Mouse (Mus musculus): Measurements from ENCODE around the gene Ctdspl. TPM values are rescaled to one million over a fixed set of nuclear protein-coding genes. Genes with fewer than 3 reads are reported as not detected.

Gene Ctdspl
- total RNA-seq, 2 experiments from 2014 or later = 31.9 to 38.7 TPM

DNA sequence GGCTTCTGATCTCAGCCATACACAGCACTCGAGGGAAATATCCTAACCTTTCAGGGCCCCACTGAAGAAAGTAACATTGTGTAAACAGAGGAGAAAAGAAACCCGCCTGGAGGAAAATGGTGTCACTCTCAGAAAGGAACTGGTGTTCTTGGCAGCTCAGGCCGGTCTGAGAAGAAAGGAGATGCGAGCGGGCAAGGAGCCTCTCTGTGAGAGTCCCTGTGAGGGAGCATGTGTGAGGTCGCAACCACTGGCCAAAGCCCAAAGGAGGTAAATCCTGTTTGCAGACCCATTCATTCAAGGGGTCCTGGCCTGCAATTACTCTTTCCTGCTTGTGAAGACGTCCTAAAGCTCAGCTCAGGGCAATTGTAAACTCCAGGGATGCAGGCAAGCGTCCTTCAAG is 11.7 kb upstream of the Ctdspl start:
- DNase-seq (ENCODE audit: low spot score in 2 of 2) = no peak

GRCm38 (mm10) chr9:118915290-118915689 is 11.0 kb upstream of the Ctdspl start:
- intact Hi-C loops (cut with DNase I) = no loop called here

More for the DNA sequence above, 11.7 kb upstream of the Ctdspl start:
- intact Hi-C loops (cut with DNase I) = no loop called here

GRCm38 (mm10) chr9:118919672-118920186 is 6.5 kb upstream of the Ctdspl start:
- intact Hi-C loops (cut with DNase I) = loop anchor here (1.0 to 2.0 kb wide), 2 partner anchors 109 to 148 kb away; no protein-coding TSS in a partner anchor
- no peak for DNase-seq (ENCODE audit: low spot score in 2 of 2)

More at GRCm38 (mm10) chr9:118915290-118915689, 11.0 kb upstream of the Ctdspl start:
- DNase-seq (ENCODE audit: low spot score in 2 of 2) = peak in 1 of 2 experiments; percentile 36

DNA sequence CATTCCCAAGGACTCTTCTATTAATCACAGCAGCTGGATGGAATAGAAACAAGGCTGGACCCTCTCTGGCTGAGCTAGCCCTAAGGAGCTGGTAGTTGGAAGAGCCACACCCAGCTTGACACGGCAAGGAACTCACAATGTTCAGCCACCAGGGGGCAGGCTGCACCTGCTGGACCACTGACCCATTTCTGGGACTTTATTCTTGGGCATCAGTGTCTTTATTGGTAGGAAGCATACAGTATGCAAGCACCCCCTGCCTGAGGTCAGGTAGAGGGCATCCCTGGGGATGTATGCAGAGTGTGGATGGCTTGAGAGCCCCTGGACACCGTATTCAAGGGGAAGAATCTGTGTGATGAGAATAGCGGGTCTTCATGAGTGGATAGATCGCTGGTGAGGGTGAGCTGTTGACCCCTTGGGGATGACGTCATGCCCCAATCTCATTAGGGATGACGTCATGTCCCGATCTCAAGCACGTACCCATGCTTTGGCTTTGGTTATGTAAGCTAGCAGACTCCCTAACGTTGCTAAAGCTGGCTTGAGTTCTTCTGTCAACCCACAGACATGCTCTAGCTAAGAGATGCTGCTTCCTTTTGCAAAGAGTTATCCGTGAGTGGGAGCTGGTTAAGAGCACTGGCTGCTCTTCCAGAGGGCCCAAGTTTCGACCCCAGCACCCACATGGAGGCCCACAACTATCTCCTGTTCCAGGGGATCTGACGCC is 5.3 kb upstream of the Ctdspl start:
- intact Hi-C loops (cut with DNase I) = loop anchor here (1.0 to 2.0 kb wide), 2 partner anchors 108 to 146 kb away; no protein-coding TSS in a partner anchor
- peak; percentile 79 to 87 for DNase-seq (ENCODE audit: low spot score in 2 of 2)

- intact Hi-C loops (cut with DNase I) = loop anchor here (2.0 kb wide), 1 partner anchor 107 kb away; no protein-coding TSS in a partner anchor
- no peak for DNase-seq (ENCODE audit: low spot score in 2 of 2)
Observed at GRCm38 (mm10) chr9:118921926-118922325, 4.3 kb upstream of the Ctdspl start.

GRCm38 (mm10) chr9:118924554-118925085 is 1.6 kb upstream of the Ctdspl start:
- no peak for DNase-seq (ENCODE audit: low spot score in 2 of 2)
- intact Hi-C loops (cut with DNase I) = loop anchor here (5.0 kb wide), 1 partner anchor 418 kb away; the partner anchor contains the start of gene Myd88

- intact Hi-C loops (cut with DNase I) = loop anchor here (2.0 to 5.0 kb wide), 3 partner anchors 79 to 417 kb away; partner anchors contain the start of gene Myd88
Observed at GRCm38 (mm10) chr9:118925286-118926110, 755 bp upstream of the Ctdspl start.

DNA sequence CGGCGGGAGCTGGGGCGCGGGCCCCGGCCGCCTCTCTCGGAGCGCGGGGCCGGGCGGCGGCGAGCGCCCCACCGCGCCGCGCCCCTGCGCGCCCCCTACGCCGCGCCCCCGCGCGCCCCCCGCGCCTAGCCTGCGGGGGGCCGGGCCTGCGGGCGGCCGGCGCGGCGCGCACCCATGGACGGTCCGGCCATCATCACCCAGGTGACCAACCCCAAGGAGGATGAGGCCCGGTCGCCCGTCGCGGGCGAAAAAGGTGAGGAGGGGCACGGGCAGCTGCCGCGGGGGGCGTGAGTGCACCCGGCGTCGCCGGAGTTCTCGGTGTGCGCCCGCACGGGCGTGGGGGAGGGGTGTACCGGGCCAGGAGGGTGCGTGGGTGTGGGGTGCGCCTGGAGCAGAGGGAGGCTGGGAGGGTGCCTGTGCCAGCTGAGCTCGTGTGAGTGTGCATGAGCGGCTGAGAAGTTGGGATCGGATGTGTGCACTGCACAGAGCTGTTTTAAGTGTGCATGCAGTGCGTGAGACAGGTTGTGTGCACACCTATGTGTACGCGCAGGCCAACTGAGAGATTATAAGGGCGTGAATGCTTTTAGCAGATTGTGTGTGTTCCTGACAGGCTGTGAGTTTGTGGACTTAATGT is 552 bp downstream of the Ctdspl start:
- intact Hi-C loops (cut with DNase I) = loop anchor here (1.0 to 5.0 kb wide), 4 partner anchors 22 to 415 kb away; partner anchors contain the start of gene Myd88
- DNase-seq (ENCODE audit: low spot score in 2 of 2) = peak; percentile 76 to 80

More at GRCm38 (mm10) chr9:118925286-118926110, 755 bp upstream of the Ctdspl start:
- peak; percentile 93 to 97 for DNase-seq (ENCODE audit: low spot score in 2 of 2)

- peak; percentile 50 to 73 for DNase-seq (ENCODE audit: low spot score in 2 of 2)
Observed at GRCm38 (mm10) chr9:118927501-118927900, 1.2 kb downstream of the Ctdspl start.

DNA sequence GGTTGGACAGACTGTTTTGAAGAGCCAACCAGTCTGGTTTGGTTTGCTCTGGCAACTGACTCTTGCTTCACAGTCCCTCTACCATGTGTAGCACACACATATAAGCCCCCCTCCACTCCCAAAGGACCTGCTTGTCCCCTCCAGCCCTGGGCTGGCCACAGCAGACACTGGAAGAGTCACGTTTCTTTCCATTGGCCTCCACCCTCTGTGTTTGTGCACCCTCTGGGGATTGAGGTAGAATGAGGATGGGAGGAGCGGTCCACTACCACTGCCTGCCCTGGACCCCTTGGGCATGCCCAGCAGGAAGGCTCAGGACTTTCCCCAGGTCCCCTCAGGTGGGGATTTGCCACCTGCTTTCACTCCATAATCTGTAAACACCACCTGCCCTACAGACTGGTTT is 1.8 kb downstream of the Ctdspl start:
- intact Hi-C loops (cut with DNase I) = loop anchor here (5.0 kb wide), 1 partner anchor 414 kb away; the partner anchor contains the start of gene Myd88
- no peak for DNase-seq (ENCODE audit: low spot score in 2 of 2)

More at GRCm38 (mm10) chr9:118927501-118927900, 1.2 kb downstream of the Ctdspl start:
- intact Hi-C loops (cut with DNase I) = loop anchor here (1.0 to 5.0 kb wide), 4 partner anchors 22 to 415 kb away; partner anchors contain the start of gene Myd88

GRCm38 (mm10) chr9:118928656-118929055 is 2.4 kb downstream of the Ctdspl start:
- DNase-seq (ENCODE audit: low spot score in 2 of 2) = peak in 1 of 2 experiments; percentile 38
- intact Hi-C loops (cut with DNase I) = loop anchor here (5.0 kb wide), 1 partner anchor 414 kb away; the partner anchor contains the start of gene Myd88

- intact Hi-C loops (cut with DNase I) = no loop called here
- no peak for DNase-seq (ENCODE audit: low spot score in 2 of 2)
Observed at GRCm38 (mm10) chr9:118930611-118931010, 4.4 kb downstream of the Ctdspl start.

- intact Hi-C loops (cut with DNase I) = no loop called here
- DNase-seq (ENCODE audit: low spot score in 2 of 2) = no peak
Observed at GRCm38 (mm10) chr9:118933800-118934199, 7.5 kb downstream of the Ctdspl start.

GRCm38 (mm10) chr9:118934319-118934718 is 8.1 kb downstream of the Ctdspl start:
- intact Hi-C loops (cut with DNase I) = no loop called here
- no peak for DNase-seq (ENCODE audit: low spot score in 2 of 2)

DNA sequence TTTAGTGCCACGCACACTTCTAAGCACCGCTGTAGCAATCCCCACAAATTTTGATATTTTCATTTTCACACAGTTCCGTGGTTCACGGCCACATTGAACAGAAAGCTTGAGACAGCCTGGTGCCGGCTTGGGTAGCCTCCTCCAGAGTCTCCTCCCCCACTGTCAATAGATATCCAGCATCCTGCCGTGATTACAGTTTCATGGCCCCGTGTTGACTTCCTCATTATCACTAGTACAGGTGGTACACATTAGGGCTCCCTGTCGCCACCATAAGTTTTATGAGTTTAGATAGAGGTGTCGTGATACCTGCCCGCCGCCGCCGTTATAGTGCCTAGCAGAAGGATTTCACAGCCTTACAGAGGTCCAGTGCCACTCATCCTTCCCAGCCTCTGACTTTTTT is 8.8 kb downstream of the Ctdspl start:
- no peak for DNase-seq (ENCODE audit: low spot score in 2 of 2)
- intact Hi-C loops (cut with DNase I) = no loop called here

DNA sequence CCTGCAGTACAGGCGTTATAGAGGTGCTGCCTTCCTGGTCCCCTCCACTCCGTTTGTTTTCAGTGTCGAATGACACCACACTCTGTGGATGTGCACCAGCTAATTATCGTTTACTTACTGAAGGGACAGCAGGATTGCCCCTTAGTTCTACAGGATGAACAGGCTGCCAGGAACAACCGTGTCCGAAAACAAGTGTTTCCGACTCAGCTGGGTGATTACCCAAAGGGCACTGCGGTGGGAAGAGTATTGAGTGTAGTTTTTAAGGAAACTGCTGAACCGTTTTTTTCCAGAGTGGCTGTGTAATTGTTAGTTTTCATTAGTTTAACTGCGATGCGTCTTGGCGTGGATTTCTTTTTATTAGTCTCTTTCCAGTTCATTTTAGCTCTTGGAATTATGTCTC is 9.8 kb downstream of the Ctdspl start:
- intact Hi-C loops (cut with DNase I) = no loop called here
- DNase-seq (ENCODE audit: low spot score in 2 of 2) = no peak

GRCm38 (mm10) chr9:118937515-118937914 is 11.3 kb downstream of the Ctdspl start:
- no peak for DNase-seq (ENCODE audit: low spot score in 2 of 2)
- intact Hi-C loops (cut with DNase I) = no loop called here

GRCm38 (mm10) chr9:118939410-118939809 is 13.2 kb downstream of the Ctdspl start:
- DNase-seq (ENCODE audit: low spot score in 2 of 2) = no peak
- intact Hi-C loops (cut with DNase I) = no loop called here

- intact Hi-C loops (cut with DNase I) = no loop called here
- no peak for DNase-seq (ENCODE audit: low spot score in 2 of 2)
Observed at GRCm38 (mm10) chr9:118939831-118940230, 13.6 kb downstream of the Ctdspl start.
